Mouse (Mus musculus): ENCODE data around the gene Traf3. TPM values are rescaled to one million over a fixed set of nuclear protein-coding genes. Genes with fewer than 3 reads are reported as not detected.
A peak's percentile ranks its signal among the peaks of the same experiment; 100 is the strongest.

Traf3 gene
- total RNA-seq, 2 experiments from 2014 or later = 70.2 to 71.9 TPM

DNA sequence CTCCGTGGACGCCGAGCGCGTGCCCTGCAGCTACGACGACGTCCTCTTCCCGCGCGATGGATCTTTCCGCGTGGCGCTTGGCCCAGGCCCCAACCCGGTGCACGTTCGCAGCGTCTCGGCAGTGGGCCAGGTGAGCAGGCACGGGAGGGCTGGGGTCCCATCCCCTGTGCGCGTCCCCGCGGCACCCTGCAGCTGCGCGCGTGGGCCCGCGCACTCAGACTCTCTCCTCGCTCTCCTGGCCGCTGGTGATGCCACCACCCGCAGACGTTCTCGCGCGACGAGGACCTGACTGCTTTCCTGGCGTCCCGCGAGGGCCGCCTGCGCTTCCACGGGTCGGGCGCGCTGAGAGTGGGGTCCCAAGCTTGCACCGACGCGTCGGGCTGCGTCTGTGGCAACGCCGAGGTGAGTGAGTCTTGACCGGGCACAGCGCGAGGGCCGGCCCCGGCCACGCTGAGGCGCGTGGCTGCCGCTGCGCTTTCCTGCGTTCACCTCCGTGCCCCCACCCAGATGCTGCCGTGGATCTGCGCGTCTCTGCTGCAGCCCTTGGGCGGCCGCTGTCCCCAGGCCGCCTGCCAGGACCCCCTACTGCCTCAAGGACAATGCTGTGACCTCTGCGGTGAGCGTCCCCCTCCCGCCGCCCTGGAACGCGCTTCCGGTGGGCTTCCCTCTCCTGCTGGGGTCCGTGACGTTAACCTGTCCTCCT, 108.4 kb downstream of the Traf3 start:
- peak in 1 of 2 experiments; percentile 62 for DNase-seq (ENCODE audit: extremely low spot score in 1 of 2, low spot score in 2 of 2)
- intact Hi-C loops (cut with DNase I) = no loop called here

DNA sequence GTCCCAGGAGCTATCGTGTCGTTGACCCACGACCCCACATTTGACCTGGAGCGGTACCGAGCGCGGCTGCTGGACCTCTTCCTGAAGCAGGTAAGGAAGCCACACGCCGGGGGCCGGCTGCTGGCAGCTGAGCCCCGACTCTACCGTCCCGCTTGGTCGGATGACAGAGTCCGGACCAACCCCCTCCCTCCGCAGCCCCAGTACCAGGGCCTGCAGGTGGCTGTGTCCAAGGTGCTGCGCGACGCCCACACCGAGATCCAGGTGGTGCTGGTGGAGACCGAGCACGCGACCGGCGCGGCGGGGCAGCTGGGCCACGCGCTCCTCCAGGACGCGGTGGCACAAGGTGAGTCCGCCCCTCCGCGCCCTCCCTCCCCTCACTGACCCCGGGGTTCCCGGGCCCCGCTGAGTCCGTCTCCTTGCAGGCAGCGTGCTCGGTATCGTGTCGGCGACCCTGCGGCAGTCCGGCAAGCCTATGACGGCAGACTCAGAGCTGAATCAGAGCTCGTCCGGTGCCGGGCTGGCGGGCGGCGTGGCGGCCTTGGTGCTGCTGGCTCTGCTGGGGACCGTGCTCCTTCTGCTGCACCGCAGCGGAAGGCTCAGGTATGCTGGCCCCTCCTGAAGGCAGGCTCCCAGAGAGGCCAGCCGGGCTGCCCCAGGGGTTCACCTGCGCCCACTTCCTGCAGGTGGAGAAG, 109.1 kb downstream of the Traf3 start:
- intact Hi-C loops (cut with DNase I) = no loop called here
- no peak for DNase-seq (ENCODE audit: extremely low spot score in 1 of 2, low spot score in 2 of 2)

DNA sequence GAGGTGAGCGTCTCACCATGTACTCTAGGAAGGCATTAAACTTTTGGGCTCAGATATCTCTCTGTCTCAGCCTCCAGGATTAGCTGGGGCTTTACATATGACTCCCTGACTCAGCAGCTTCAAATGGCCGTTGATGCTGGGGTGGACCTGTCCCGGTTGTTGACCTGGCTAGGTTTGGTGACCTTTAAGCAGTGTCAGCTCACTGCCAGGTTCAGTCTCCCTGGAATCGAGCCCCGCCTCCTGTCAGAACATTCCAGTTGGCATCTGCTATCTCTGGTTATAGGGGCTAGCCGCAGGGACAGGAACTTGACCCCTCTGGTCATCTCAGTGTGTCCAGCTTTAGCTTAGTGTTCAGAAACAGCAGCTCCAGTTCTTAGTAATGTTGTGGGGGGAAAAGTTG, 110.2 kb downstream of the Traf3 start:
- DNase-seq (ENCODE audit: extremely low spot score in 1 of 2, low spot score in 2 of 2) = no peak
- intact Hi-C loops (cut with DNase I) = no loop called here

DNA sequence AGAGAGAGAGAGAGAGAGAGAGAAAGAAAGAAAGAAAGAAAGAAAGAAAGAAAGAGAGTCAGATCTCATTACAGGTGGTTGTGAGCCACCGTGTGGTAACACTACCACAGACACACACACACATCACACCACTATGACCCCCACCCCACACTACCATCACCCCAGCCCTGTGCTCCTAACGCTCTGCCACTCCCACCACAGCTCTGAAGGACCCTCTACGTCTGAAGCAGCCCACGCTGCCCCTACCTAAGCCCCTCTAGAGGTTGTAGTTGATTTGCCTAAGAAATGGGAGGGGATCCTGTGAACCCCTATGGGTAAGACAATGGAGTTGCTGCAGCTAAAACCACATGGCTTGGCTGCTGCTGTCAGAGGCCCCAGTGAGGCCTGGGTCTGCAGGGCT, 117.4 kb downstream of the Traf3 start:
- intact Hi-C loops (cut with DNase I) = no loop called here
- no peak for DNase-seq (ENCODE audit: extremely low spot score in 1 of 2, low spot score in 2 of 2)

DNA sequence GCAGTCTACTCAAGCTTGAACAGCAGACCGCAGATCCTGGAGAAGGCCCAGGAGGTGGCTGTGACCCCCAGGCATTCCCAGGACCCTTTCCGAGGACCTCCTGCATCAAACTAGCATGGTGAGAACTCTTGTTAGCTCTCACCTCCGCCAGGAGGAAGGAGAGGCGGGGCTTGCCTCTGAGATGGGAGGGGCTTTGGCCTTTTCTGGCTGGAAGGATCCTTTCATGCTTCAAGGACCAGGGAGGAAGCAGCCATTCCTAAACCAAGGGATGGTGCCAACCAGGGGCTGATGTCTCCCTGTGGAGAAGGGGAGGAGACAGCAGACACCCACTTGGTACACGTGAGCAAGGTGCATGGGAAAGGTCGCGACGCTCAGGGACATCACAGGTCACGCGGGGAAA, 118.4 kb downstream of the Traf3 start:
- DNase-seq (ENCODE audit: extremely low spot score in 1 of 2, low spot score in 2 of 2) = no peak
- intact Hi-C loops (cut with DNase I) = no loop called here

GRCm38 (mm10) chr12:111293025-111293424, 126.9 kb downstream of the Traf3 start:
- DNase-seq (ENCODE audit: extremely low spot score in 1 of 2, low spot score in 2 of 2) = no peak
- intact Hi-C loops (cut with DNase I) = no loop called here

- intact Hi-C loops (cut with DNase I) = no loop called here
- DNase-seq (ENCODE audit: extremely low spot score in 1 of 2, low spot score in 2 of 2) = no peak
Observed at GRCm38 (mm10) chr12:111301322-111302017, 135.3 kb downstream of the Traf3 start.

DNA sequence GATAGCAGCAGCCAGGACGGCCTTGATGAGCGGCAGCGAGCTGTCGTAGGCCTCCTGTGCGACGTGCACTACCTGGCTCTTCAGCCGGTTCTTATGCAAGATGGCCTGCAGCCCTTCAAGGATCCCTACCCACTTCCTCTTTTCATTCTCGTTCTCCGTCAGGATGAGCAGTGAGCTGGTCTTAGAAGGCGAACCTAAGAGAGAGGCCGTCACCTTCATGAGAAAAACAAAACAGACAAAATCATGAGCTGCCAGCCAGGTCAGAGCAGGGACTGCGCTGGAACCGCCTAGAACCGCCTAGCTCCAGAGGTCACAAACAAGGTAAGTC, 135.8 kb downstream of the Traf3 start:
- intact Hi-C loops (cut with DNase I) = no loop called here
- DNase-seq (ENCODE audit: extremely low spot score in 1 of 2, low spot score in 2 of 2) = no peak

- intact Hi-C loops (cut with DNase I) = no loop called here
- DNase-seq (ENCODE audit: extremely low spot score in 1 of 2, low spot score in 2 of 2) = no peak
Observed at GRCm38 (mm10) chr12:111303702-111304337, 137.7 kb downstream of the Traf3 start.

GRCm38 (mm10) chr12:111306821-111307220, 140.7 kb downstream of the Traf3 start:
- intact Hi-C loops (cut with DNase I) = no loop called here
- no peak for DNase-seq (ENCODE audit: extremely low spot score in 1 of 2, low spot score in 2 of 2)

GRCm38 (mm10) chr12:111309256-111309655, 143.1 kb downstream of the Traf3 start:
- DNase-seq (ENCODE audit: extremely low spot score in 1 of 2, low spot score in 2 of 2) = no peak
- intact Hi-C loops (cut with DNase I) = no loop called here

DNA sequence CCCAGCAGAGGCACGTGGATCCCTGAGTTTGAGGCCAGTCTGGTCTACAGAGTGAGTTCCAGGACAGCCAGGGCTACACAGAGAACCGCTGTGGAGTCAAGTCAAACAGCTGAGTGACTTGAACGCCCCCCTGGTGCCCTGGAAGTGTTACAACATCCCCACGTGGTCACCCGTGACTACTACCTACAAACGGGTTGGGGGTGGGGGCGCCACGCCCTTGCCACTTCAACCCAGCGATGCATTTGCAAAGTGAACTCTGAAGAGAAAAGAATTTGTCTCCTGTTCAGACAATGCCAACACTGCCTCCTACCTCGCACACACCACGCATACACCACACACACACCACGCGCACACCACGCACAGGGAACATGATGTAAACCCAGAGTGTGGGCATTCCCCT, 143.8 kb downstream of the Traf3 start:
- intact Hi-C loops (cut with DNase I) = no loop called here
- DNase-seq (ENCODE audit: extremely low spot score in 1 of 2, low spot score in 2 of 2) = no peak

DNA sequence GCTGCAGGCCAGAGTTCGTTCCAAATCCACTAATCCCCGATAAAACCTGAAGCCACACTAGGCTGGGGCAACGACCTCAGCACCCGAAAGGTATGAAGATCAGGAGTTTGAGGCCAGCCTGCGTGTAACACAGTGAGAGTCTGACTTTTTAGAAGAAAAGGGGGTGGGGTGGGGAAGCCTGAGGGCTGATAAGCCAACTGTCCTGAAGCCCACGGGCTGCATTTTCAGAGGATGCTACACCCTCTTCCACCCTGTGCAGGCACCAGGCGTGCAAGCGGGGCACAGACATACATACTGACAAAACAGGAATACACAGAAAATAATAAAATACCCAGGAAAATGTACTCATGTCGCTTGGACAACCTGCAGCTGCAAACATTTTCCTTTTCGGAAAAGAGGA, 145.6 kb downstream of the Traf3 start:
- intact Hi-C loops (cut with DNase I) = no loop called here
- no peak for DNase-seq (ENCODE audit: extremely low spot score in 1 of 2, low spot score in 2 of 2)

DNA sequence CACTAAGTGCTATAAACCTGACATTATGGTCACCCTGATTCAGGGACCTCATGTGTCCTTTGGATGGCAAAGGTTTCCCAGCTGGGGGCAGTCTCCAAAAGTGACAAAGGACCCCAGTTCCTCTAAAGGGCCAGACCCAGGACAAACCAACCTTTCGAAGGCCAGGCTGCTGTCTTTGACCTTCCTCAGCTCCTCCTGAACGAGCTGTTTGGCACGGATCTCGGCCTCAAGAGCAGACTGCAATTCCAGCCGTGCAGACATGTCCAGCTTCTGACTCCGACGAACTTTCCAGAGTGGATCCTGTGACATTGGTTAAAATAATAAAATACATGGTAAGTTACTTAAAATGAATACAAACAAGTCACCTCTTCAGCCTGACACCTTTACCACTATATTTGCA, 148.1 kb downstream of the Traf3 start:
- intact Hi-C loops (cut with DNase I) = no loop called here
- DNase-seq (ENCODE audit: extremely low spot score in 1 of 2, low spot score in 2 of 2) = no peak

Other genes with a start within 250 kb of the Traf3 start
- gene Ankrd9, start 187.3 kb upstream of the Traf3 start, total RNA-seq (2021) = 1 to 10 TPM; 9.7 to 9.9 TPM
- gene Rcor1, start 127.0 kb upstream of the Traf3 start, total RNA-seq (2021) = 10 to 100 TPM; 18.0 to 18.3 TPM
- not detected for gene 4930595D18Rik, start 18.1 kb downstream of the Traf3 start, total RNA-seq (2021)
- gene Amn, start 104.7 kb downstream of the Traf3 start, total RNA-seq (2021) = 10 to 100 TPM; 24.5 to 29.4 TPM
- gene Cdc42bpb, start 211.3 kb downstream of the Traf3 start, total RNA-seq (2021) = 100 to 1,000 TPM; 167 to 169 TPM
- gene Lbhd2, start 240.4 kb downstream of the Traf3 start, total RNA-seq (2021) = 1 to 10 TPM; 2.6 to 3.0 TPM